Mouse (Mus musculus) ES-Bruce4 (cell line): ENCODE measurements around the gene Gm45837. TPM values are rescaled to one million over a fixed set of nuclear protein-coding genes. Genes with fewer than 3 reads are reported as not detected.

ENCODE experiments used
- H3K27ac ChIP-seq: 2 replicates; pipeline ENCODE4 v1.5.1; 2012; ENCODE audit warnings: low read length, inconsistent platforms; ENCODE audit not compliant: insufficient read depth
- H3K27me3 ChIP-seq: 2 replicates; pipeline ENCODE4 v1.6.1; 2012; ENCODE audit warnings: mild to moderate bottlenecking, low read length, inconsistent platforms; ENCODE audit not compliant: control insufficient read depth, poor library complexity, insufficient read depth, severe bottlenecking
- H3K36me3 ChIP-seq: 2 replicates; pipeline ENCODE4 v1.6.1; 2012; ENCODE audit warnings: inconsistent platforms, mild to moderate bottlenecking, low read length, moderate library complexity; ENCODE audit not compliant: control insufficient read depth, poor library complexity, insufficient read depth, severe bottlenecking
- H3K4me1 ChIP-seq: one replicate; pipeline ENCODE4 v1.8.1; 2011; ENCODE audit warnings: low read length; ENCODE audit not compliant: control insufficient read depth, insufficient read depth
- H3K4me3 ChIP-seq: 2 replicates; pipeline ENCODE4 v1.5.1; 2011; ENCODE audit warnings: low read depth, mild to moderate bottlenecking, low read length
- H3K9ac ChIP-seq: 2 replicates; pipeline ENCODE4 v1.6.1; 2012; ENCODE audit warnings: low read depth, mild to moderate bottlenecking, inconsistent platforms; ENCODE audit not compliant: poor library complexity, severe bottlenecking
- H3K9me3 ChIP-seq: replicated peaks from 2 replicates; pipeline ENCODE4 v1.6.1; 2012; ENCODE audit warnings: mild to moderate bottlenecking, low read length, inconsistent platforms; ENCODE audit not compliant: control insufficient read depth, poor library complexity, insufficient read depth, severe bottlenecking
- CTCF ChIP-seq: IDR thresholded peaks from one replicate; pipeline ENCODE4 v1.8.1; 2011; ENCODE audit warnings: low read depth, low read length
- EP300 ChIP-seq: IDR thresholded peaks from 2 replicates; pipeline ENCODE4 v1.6.1; 2011; ENCODE audit warnings: low read depth, low read length; ENCODE audit not compliant: insufficient read depth
- POLR2A ChIP-seq: IDR thresholded peaks from one replicate; pipeline ENCODE4 v1.8.1; 2011; ENCODE audit warnings: low read length; ENCODE audit not compliant: insufficient read depth
- polyA plus RNA-seq: library from polyadenylated mRNA; stranded (reverse); fragments of >200 nt; gene quantifications from 2 replicates; pipeline ENCODE4 v1.2.4, GENCODE M21; 2011; ENCODE audit warnings: low read depth; ENCODE audit not compliant: missing spikeins, insufficient read depth, insufficient read length

Gm45837 gene
- polyA plus RNA-seq, 1 experiment, result not detected

- Histone ChIP-seq H3K27ac (no peak overlapping the region), H3K4me1 (peaks cover 3% of the 10 kb centered on the region), H3K36me3 (no peaks in the 10 kb centered on the region), H3K27me3 (no peaks in the 10 kb centered on the region), H3K9me3 (no peaks in the 10 kb centered on the region), H3K4me3 (no peak overlapping the region), H3K9ac (no peak overlapping the region)
- no peak for TF ChIP-seq CTCF
- TF ChIP-seq POLR2A, result no peak
- TF ChIP-seq EP300, result no peak
Observed at GRCm38 (mm10) chr7:101458278-101458781, 47.6 kb downstream of the Gm45837 start.

- TF ChIP-seq EP300, result no peak
- TF ChIP-seq POLR2A, result no peak
- TF ChIP-seq CTCF, result no peak
- Histone ChIP-seq H3K36me3 (no peaks in the 10 kb centered on the region), H3K27ac (no peak overlapping the region), H3K4me1 (peaks cover 3% of the 10 kb centered on the region), H3K9ac (no peak overlapping the region), H3K27me3 (no peaks in the 10 kb centered on the region), H3K4me3 (no peak overlapping the region), H3K9me3 (no peaks in the 10 kb centered on the region)
Observed at GRCm38 (mm10) chr7:101459305-101459813, 48.7 kb downstream of the Gm45837 start.

DNA sequence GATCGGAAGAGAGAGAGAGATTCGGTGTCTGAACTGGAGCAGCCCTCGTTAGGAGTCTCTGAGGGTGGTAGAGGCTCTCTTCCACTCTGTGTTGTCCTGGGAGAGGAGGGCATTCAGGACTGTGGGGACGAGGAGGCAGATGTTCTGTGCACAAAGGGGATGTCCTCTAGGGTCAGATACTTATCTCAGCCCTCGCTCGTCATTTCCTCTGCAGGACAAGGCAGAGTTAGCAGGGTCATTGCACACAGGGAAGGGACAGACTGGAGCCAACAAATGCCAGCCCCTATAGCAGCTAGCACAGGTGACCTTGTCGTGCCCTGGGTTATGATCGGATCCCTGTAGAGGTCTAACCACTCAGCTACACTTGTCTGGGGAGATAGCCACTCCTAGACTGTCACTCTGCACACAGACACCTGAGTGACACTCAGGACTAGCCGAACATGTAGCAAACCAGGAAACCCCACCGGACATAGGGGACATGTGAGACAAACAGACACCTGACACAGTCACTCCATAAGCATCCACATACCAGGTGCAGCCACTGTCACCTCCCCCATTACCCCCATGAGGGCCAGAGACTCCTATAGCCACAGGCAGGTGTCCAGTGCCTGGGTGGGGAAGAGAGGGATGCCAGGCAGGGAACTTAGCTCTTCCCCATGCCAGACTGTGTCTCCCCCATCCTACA is 49.4 kb downstream of the Gm45837 start:
- H3K4me3 ChIP-seq, result no peak overlapping the region
- peaks cover 3% of the 10 kb centered on the region for H3K4me1 ChIP-seq
- no peak overlapping the region for H3K27ac ChIP-seq
- H3K9ac ChIP-seq, result no peak overlapping the region
- H3K36me3 ChIP-seq, result no peaks in the 10 kb centered on the region
- no peaks in the 10 kb centered on the region for H3K27me3 ChIP-seq
- H3K9me3 ChIP-seq, result no peaks in the 10 kb centered on the region
- TF ChIP-seq EP300 (no peak), CTCF (no peak)

- no peak for TF ChIP-seq EP300
- no peak for TF ChIP-seq POLR2A
- TF ChIP-seq CTCF, result no peak
- Histone ChIP-seq H3K27me3 (no peaks in the 10 kb centered on the region), H3K4me3 (no peak overlapping the region), H3K9ac (no peak overlapping the region), H3K9me3 (no peaks in the 10 kb centered on the region), H3K36me3 (no peaks in the 10 kb centered on the region), H3K27ac (no peak overlapping the region), H3K4me1 (peaks cover 3% of the 10 kb centered on the region)
Observed at GRCm38 (mm10) chr7:101460608-101460957, 49.9 kb downstream of the Gm45837 start.

- Histone ChIP-seq H3K9ac (no peak overlapping the region), H3K27ac (no peak overlapping the region), H3K9me3 (no peaks in the 10 kb centered on the region), H3K36me3 (no peaks in the 10 kb centered on the region), H3K4me1 (peaks cover 3% of the 10 kb centered on the region), H3K4me3 (no peak overlapping the region), H3K27me3 (no peaks in the 10 kb centered on the region)
- TF ChIP-seq POLR2A, result no peak
- no peak for TF ChIP-seq EP300
- no peak for TF ChIP-seq CTCF
Observed at GRCm38 (mm10) chr7:101461571-101461970, 50.9 kb downstream of the Gm45837 start.

GRCm38 (mm10) chr7:101462327-101463068 is 51.8 kb downstream of the Gm45837 start:
- Histone ChIP-seq H3K9me3 (no peaks in the 10 kb centered on the region), H3K27me3 (no peaks in the 10 kb centered on the region), H3K9ac (no peak overlapping the region), H3K4me1 (no peaks in the 10 kb centered on the region), H3K27ac (no peak overlapping the region), H3K4me3 (no peak overlapping the region), H3K36me3 (no peaks in the 10 kb centered on the region)
- TF ChIP-seq CTCF (no peak), EP300 (no peak), POLR2A (no peak)
